Comparison of ENCODE assay signal across 8 mouse cellular contexts in the genomic region with DNA sequence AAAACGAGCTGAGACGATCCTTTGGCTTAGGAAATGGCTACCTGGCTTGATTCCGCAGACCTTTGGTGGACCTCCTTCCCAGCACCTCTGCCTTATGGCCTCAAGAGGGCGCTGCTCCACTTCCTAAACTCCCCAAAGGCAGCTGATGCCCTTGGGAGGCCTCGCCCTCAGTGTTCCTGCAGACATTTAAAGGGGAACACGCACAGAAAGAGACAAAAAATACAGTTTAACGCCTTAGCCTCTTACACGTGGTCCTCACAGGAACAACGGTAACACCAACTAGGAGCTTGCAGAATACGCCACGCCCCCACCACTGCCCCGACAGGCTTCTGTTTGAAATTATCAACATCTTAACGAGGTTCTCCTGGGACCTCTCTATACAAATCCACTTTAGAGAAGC.
DNase-seq lines count a peak whose midpoint lies in the region; ATAC-seq and TF ChIP-seq lines count a peak whose summit lies in the region.

No protein-coding gene starts in this region.

- H3K9ac ChIP-seq in heart, embryonic 14.5 days (ENCODE audit: low read length) = peak overlapping the region; percentile 67; the same call in 1 of the 2 replicates
- no peak overlapping the region for H3K9ac ChIP-seq in liver, embryonic 13.5 days
- no peak overlapping the region for H3K9ac ChIP-seq in stomach, embryonic 14.5 days (replicated peaks; ENCODE audit: low read depth, low read length)

- 3% methylated on average over 13 of the region's 13 CpGs for WGBS in heart, embryonic 14.5 days
- under 1% methylated on average over 13 of the region's 13 CpGs for WGBS in liver, embryonic 13.5 days (ENCODE audit: insufficient replicate concordance)
- 3% methylated on average over 13 of the region's 13 CpGs for WGBS in stomach, embryonic 14.5 days

- TF ChIP-seq POLR2A in brain, embryonic 14.5 days (IDR thresholded peaks at IDR 0.05; ENCODE audit: borderline replicate concordance, extremely low read depth, insufficient read depth, insufficient read length, poor library complexity, severe bottlenecking) = no peak

- H3K27me3 ChIP-seq in heart, embryonic 14.5 days (ENCODE audit: control insufficient read depth, insufficient read depth, low read length) = no peaks in the 10 kb centered on the region
- H3K27me3 ChIP-seq in liver, embryonic 13.5 days = no peaks in the 10 kb centered on the region
- no peaks in the 10 kb centered on the region for H3K27me3 ChIP-seq in stomach, embryonic 14.5 days (ENCODE audit: control insufficient read depth, insufficient read depth, low read length)

- peak; percentile 57 for DNase-seq in CD4-positive helper T cell, adult 2 months (ENCODE audit: low read depth, low spot score)
- DNase-seq in brain, embryonic 14.5 days (ENCODE audit: low read depth) = peak; percentile 92
- peak; percentile 75 for DNase-seq in fibroblast of lung, adult 2 months (ENCODE audit: low read depth)
- peak; percentile 91 for DNase-seq in kidney, postnatal 10 days
- DNase-seq in liver, embryonic 13.5 days = peak; percentile 47
- peak; percentile 69 to 82 for DNase-seq in natural killer cell, adult 2 months (ENCODE audit: low spot score in 2 of 2)

- H3K4me1 ChIP-seq in heart, embryonic 14.5 days (ENCODE audit: control insufficient read depth in 2 of 2, insufficient read depth in 2 of 2, low read length in 2 of 2) = peaks cover 42 to 53% of the 10 kb centered on the region in 2 experiments
- H3K4me1 ChIP-seq in liver, embryonic 13.5 days (replicated peaks) = peaks cover 50% of the 10 kb centered on the region
- H3K4me1 ChIP-seq in stomach, embryonic 14.5 days (ENCODE audit: control insufficient read depth, insufficient read depth, low read length) = peaks cover 42% of the 10 kb centered on the region

- ATAC-seq in heart, embryonic 14.5 days (ENCODE audit: insufficient number of reproducible peaks, insufficient read depth, low FRiP score, low read depth) = 0 out of 2 replicates have a peak, but pooled peaks have one; percentile 52
- peak; percentile 57 for ATAC-seq in liver, embryonic 13.5 days (ENCODE audit: low read depth)
- ATAC-seq in stomach, embryonic 14.5 days (ENCODE audit: insufficient number of reproducible peaks, insufficient read depth, low FRiP score, low read depth) = peak; percentile 40

- no peaks in the 10 kb centered on the region for H3K36me3 ChIP-seq in heart, embryonic 14.5 days (ENCODE audit: control insufficient read depth, insufficient read depth, low read length)
- H3K36me3 ChIP-seq in liver, embryonic 13.5 days = no peaks in the 10 kb centered on the region
- H3K36me3 ChIP-seq in stomach, embryonic 14.5 days (ENCODE audit: control insufficient read depth, insufficient read depth, low read length) = no peaks in the 10 kb centered on the region

- TF ChIP-seq CTCF in brain, embryonic 14.5 days (IDR thresholded peaks at IDR 0.05; ENCODE audit: borderline replicate concordance, extremely low read depth, insufficient read depth, insufficient read length) = peak; percentile 90

- peaks cover 8% of the 10 kb centered on the region; the same call in 1 of the 2 replicates for H3K9me3 ChIP-seq in heart, embryonic 14.5 days (ENCODE audit: control insufficient read depth, low read length)
- no peaks in the 10 kb centered on the region for H3K9me3 ChIP-seq in liver, embryonic 13.5 days (replicated peaks)
- no peaks in the 10 kb centered on the region for H3K9me3 ChIP-seq in stomach, embryonic 14.5 days (ENCODE audit: control insufficient read depth, low read depth, low read length)

- peak overlapping the region; percentile 66 for H3K4me2 ChIP-seq in heart, embryonic 14.5 days (ENCODE audit: low read length)
- H3K4me2 ChIP-seq in liver, embryonic 13.5 days = peak overlapping the region; percentile 67
- peak overlapping the region; percentile 42 for H3K4me2 ChIP-seq in stomach, embryonic 14.5 days (replicated peaks; ENCODE audit: low read depth, low read length)

- H3K4me3 ChIP-seq in heart, embryonic 14.5 days (ENCODE audit: control insufficient read depth in 1 of 2, insufficient read depth in 1 of 2, low read depth in 1 of 2, low read length in 2 of 2) = no peak overlapping the region
- H3K4me3 ChIP-seq in liver, embryonic 13.5 days (replicated peaks) = peak overlapping the region; percentile 12; the same call in 1 of the 2 replicates
- no peak overlapping the region for H3K4me3 ChIP-seq in stomach, embryonic 14.5 days (ENCODE audit: low read depth, low read length)

- peak overlapping the region; percentile 35 to 55; a peak in 1 of 4 replicates for H3K27ac ChIP-seq in heart, embryonic 14.5 days (replicated peaks in 1 of 2; ENCODE audit: control insufficient read depth in 1 of 2, insufficient read depth in 1 of 2, low read depth in 2 of 2, low read length in 2 of 2)
- H3K27ac ChIP-seq in liver, embryonic 13.5 days = no peak overlapping the region
- H3K27ac ChIP-seq in stomach, embryonic 14.5 days (ENCODE audit: low read length) = peak overlapping the region; percentile 59; the same call in 1 of the 2 replicates
